Mouse (Mus musculus): ENCODE data around the gene Tgm7. TPM values are rescaled to one million over a fixed set of nuclear protein-coding genes. Genes with fewer than 3 reads are reported as not detected.

Gene Tgm7
- 0.16 and 0.17 TPM in 2 replicates for polyA plus RNA-seq (2015; fragmentation: Nextera tagmentation; extraction: Ambion mirVana)

- Histone ChIP-seq H3K4me1 (ENCODE audit: control insufficient read depth, insufficient read depth, low read length) (no peaks in the 10 kb centered on the region), H3K9ac (ENCODE audit: low read depth, low read length) (no peak within 1 kb of the TSS), H3K4me2 (ENCODE audit: low read depth, low read length) (no peak within 1 kb of the TSS), H3K4me3 (ENCODE audit: low read length) (no peak within 1 kb of the TSS), H3K27me3 (replicated peaks; ENCODE audit: control insufficient read depth, insufficient read depth, low read length) (no peaks in the 10 kb centered on the region), H3K36me3 (ENCODE audit: control insufficient read depth, insufficient read depth, low read length) (no peaks in the 10 kb centered on the region), H3K27ac (ENCODE audit: low read length) (no peak within 1 kb of the TSS), H3K9me3 (ENCODE audit: control insufficient read depth, low read length) (no peaks in the 10 kb centered on the region)
- 86% methylated on average over 4 of the region's 4 CpGs for WGBS
- no peak for ATAC-seq
These were observed at the start of gene Tgm7 for GRCm38 (mm10) chr2:121109695-121110094. Gene Tgm7, minus strand, starts transcription at chr2:121109795.

- Histone ChIP-seq H3K4me2 (ENCODE audit: low read depth, low read length) (no peak overlapping the region), H3K27ac (ENCODE audit: low read length) (no peak overlapping the region), H3K4me1 (ENCODE audit: control insufficient read depth, insufficient read depth, low read length) (no peaks in the 10 kb centered on the region), H3K9ac (ENCODE audit: low read depth, low read length) (no peak overlapping the region), H3K4me3 (ENCODE audit: low read length) (no peak overlapping the region), H3K27me3 (replicated peaks; ENCODE audit: control insufficient read depth, insufficient read depth, low read length) (no peaks in the 10 kb centered on the region), H3K36me3 (ENCODE audit: control insufficient read depth, insufficient read depth, low read length) (0 out of 2 replicates have a peak, but pooled peaks cover 3% of the 10 kb centered on the region), H3K9me3 (ENCODE audit: control insufficient read depth, low read length) (no peaks in the 10 kb centered on the region)
- no peak for ATAC-seq
- 87% methylated on average over 3 of the region's 3 CpGs for WGBS
These were observed 43.5 kb upstream of the Tgm7 start for GRCm38 (mm10) chr2:121153100-121153499.

GRCm38 (mm10) chr2:121149679-121150078 lies 40.1 kb upstream of the Tgm7 start:
- Histone ChIP-seq H3K4me2 (ENCODE audit: low read depth, low read length) (no peak overlapping the region), H3K4me3 (ENCODE audit: low read length) (no peak overlapping the region), H3K9me3 (ENCODE audit: control insufficient read depth, low read length) (no peaks in the 10 kb centered on the region), H3K27me3 (replicated peaks; ENCODE audit: control insufficient read depth, insufficient read depth, low read length) (no peaks in the 10 kb centered on the region), H3K9ac (ENCODE audit: low read depth, low read length) (no peak overlapping the region), H3K36me3 (ENCODE audit: control insufficient read depth, insufficient read depth, low read length) (peaks cover 3% of the 10 kb centered on the region; the same call in 1 of the 2 replicates), H3K4me1 (ENCODE audit: control insufficient read depth, insufficient read depth, low read length) (no peaks in the 10 kb centered on the region), H3K27ac (ENCODE audit: low read length) (no peak overlapping the region)
- WGBS = 87% methylated on average over 5 of the region's 5 CpGs
- no peak for ATAC-seq

GRCm38 (mm10) chr2:121142415-121142814 lies 32.8 kb upstream of the Tgm7 start:
- Histone ChIP-seq H3K4me3 (ENCODE audit: low read length) (no peak overlapping the region), H3K9ac (ENCODE audit: low read depth, low read length) (no peak overlapping the region), H3K27ac (ENCODE audit: low read length) (no peak overlapping the region), H3K4me2 (ENCODE audit: low read depth, low read length) (no peak overlapping the region), H3K9me3 (ENCODE audit: control insufficient read depth, low read length) (no peaks in the 10 kb centered on the region), H3K36me3 (ENCODE audit: control insufficient read depth, insufficient read depth, low read length) (peaks cover 6% of the 10 kb centered on the region), H3K4me1 (ENCODE audit: control insufficient read depth, insufficient read depth, low read length) (peaks cover 15% of the 10 kb centered on the region), H3K27me3 (replicated peaks; ENCODE audit: control insufficient read depth, insufficient read depth, low read length) (no peaks in the 10 kb centered on the region)
- WGBS = 82% methylated on average over 2 of the region's 2 CpGs
- no peak for ATAC-seq

GRCm38 (mm10) chr2:121141216-121142035 lies 31.8 kb upstream of the Tgm7 start:
- 69% methylated on average over 16 of the region's 16 CpGs for WGBS
- H3K4me3 ChIP-seq (ENCODE audit: low read length) = peak overlapping the region; percentile 73
- no peaks in the 10 kb centered on the region for H3K27me3 ChIP-seq (replicated peaks; ENCODE audit: control insufficient read depth, insufficient read depth, low read length)
- peak overlapping the region; percentile 95 for H3K9ac ChIP-seq (ENCODE audit: low read depth, low read length)
- H3K9me3 ChIP-seq (ENCODE audit: control insufficient read depth, low read length) = no peaks in the 10 kb centered on the region
- ATAC-seq = no peak
- peaks cover 15% of the 10 kb centered on the region for H3K4me1 ChIP-seq (ENCODE audit: control insufficient read depth, insufficient read depth, low read length)
- H3K4me2 ChIP-seq (ENCODE audit: low read depth, low read length) = peak overlapping the region; percentile 88
- H3K27ac ChIP-seq (ENCODE audit: low read length) = peak overlapping the region; percentile 99
- peaks cover 6% of the 10 kb centered on the region for H3K36me3 ChIP-seq (ENCODE audit: control insufficient read depth, insufficient read depth, low read length)

GRCm38 (mm10) chr2:121140018-121140882 lies 30.7 kb upstream of the Tgm7 start, which contains the start of the genes Adal and Lcmt2:
Gene Adal, plus strand, starts transcription at chr2:121140428.
Gene Lcmt2, minus strand, starts transcription at chr2:121140653.
- ATAC-seq = peak; percentile 97
- Histone ChIP-seq H3K36me3 (ENCODE audit: control insufficient read depth, insufficient read depth, low read length) (peaks cover 6% of the 10 kb centered on the region), H3K4me1 (ENCODE audit: control insufficient read depth, insufficient read depth, low read length) (peaks cover 15% of the 10 kb centered on the region), H3K9me3 (ENCODE audit: control insufficient read depth, low read length) (no peaks in the 10 kb centered on the region), H3K4me3 (ENCODE audit: low read length) (peak within 1 kb of the TSS; percentile 73), H3K4me2 (ENCODE audit: low read depth, low read length) (peak within 1 kb of the TSS; percentile 88), H3K9ac (ENCODE audit: low read depth, low read length) (peak within 1 kb of the TSS; percentile 95), H3K27ac (ENCODE audit: low read length) (peak within 1 kb of the TSS; percentile 99), H3K27me3 (replicated peaks; ENCODE audit: control insufficient read depth, insufficient read depth, low read length) (no peaks in the 10 kb centered on the region)
- WGBS = under 1% methylated on average over 87 of the region's 87 CpGs

- peak overlapping the region; percentile 95 for H3K9ac ChIP-seq (ENCODE audit: low read depth, low read length)
- peak overlapping the region; percentile 88 for H3K4me2 ChIP-seq (ENCODE audit: low read depth, low read length)
- H3K27me3 ChIP-seq (replicated peaks; ENCODE audit: control insufficient read depth, insufficient read depth, low read length) = no peaks in the 10 kb centered on the region
- WGBS = 48% methylated on average over 29 of the region's 29 CpGs
- peaks cover 15% of the 10 kb centered on the region for H3K4me1 ChIP-seq (ENCODE audit: control insufficient read depth, insufficient read depth, low read length)
- peak overlapping the region; percentile 73 for H3K4me3 ChIP-seq (ENCODE audit: low read length)
- peak overlapping the region; percentile 99 for H3K27ac ChIP-seq (ENCODE audit: low read length)
- no peaks in the 10 kb centered on the region for H3K9me3 ChIP-seq (ENCODE audit: control insufficient read depth, low read length)
- peaks cover 6% of the 10 kb centered on the region for H3K36me3 ChIP-seq (ENCODE audit: control insufficient read depth, insufficient read depth, low read length)
- peak; percentile 36; the same call in 1 of the 2 replicates for ATAC-seq
These were observed 29.8 kb upstream of the Tgm7 start for GRCm38 (mm10) chr2:121139266-121140017.

- H3K27ac ChIP-seq (ENCODE audit: low read length) = no peak overlapping the region
- ATAC-seq = no peak
- H3K4me3 ChIP-seq (ENCODE audit: low read length) = no peak overlapping the region
- no peaks in the 10 kb centered on the region for H3K27me3 ChIP-seq (replicated peaks; ENCODE audit: control insufficient read depth, insufficient read depth, low read length)
- H3K9me3 ChIP-seq (ENCODE audit: control insufficient read depth, low read length) = no peaks in the 10 kb centered on the region
- no peak overlapping the region for H3K4me2 ChIP-seq (ENCODE audit: low read depth, low read length)
- peaks cover 6% of the 10 kb centered on the region for H3K36me3 ChIP-seq (ENCODE audit: control insufficient read depth, insufficient read depth, low read length)
- peaks cover 15% of the 10 kb centered on the region for H3K4me1 ChIP-seq (ENCODE audit: control insufficient read depth, insufficient read depth, low read length)
- WGBS = 96% methylated on average over 4 of the region's 4 CpGs
- no peak overlapping the region for H3K9ac ChIP-seq (ENCODE audit: low read depth, low read length)
These were observed 27.8 kb upstream of the Tgm7 start for GRCm38 (mm10) chr2:121137371-121137770.
